Mouse (Mus musculus): ENCODE measurements around the gene Kcnv2. TPM values are rescaled to one million over a fixed set of nuclear protein-coding genes. Genes with fewer than 3 reads are reported as not detected.

Gene Kcnv2
- polyA plus RNA-seq, 1 experiment from 2014 or later, result 0.09 TPM

DNA sequence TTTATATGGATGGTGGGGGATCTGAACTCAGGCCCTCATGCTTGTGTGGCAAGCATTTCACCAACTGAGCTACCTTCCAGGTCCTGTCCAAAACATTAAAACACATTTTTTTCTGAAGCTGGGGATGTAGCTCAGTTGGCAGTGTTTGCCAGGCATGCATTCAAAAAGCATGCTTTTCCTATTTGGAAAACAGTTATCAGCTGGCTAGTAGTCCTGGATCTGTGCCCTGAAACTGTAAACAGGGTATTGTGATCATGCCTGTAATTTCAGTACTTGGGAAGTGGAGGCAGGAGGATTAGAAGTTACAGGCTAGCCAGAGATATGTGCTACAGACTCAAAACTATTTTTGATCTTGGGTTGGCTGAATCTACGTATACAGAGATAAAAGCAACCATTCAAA lies 59.7 kb downstream of the Kcnv2 start:
- H3K9me3 ChIP-seq (replicated peaks; ENCODE audit: control insufficient read depth, low read length, poor library complexity, severe bottlenecking), result no peaks in the 10 kb centered on the region
- H3K27me3 ChIP-seq (ENCODE audit: control insufficient read depth, insufficient read depth, low read depth, low read length), result no peaks in the 10 kb centered on the region
- no peak overlapping the region for H3K4me3 ChIP-seq (ENCODE audit: low read depth, low read length)
- peaks cover 7% of the 10 kb centered on the region for H3K36me3 ChIP-seq (ENCODE audit: control insufficient read depth, insufficient read depth, low read length)
- no peak overlapping the region for H3K27ac ChIP-seq (ENCODE audit: low read length)
- H3K9ac ChIP-seq (ENCODE audit: low read depth, low read length), result no peak overlapping the region
- WGBS, result 81% methylated on average over 1 of the region's 1 CpGs
- no peaks in the 10 kb centered on the region for H3K4me1 ChIP-seq (ENCODE audit: control insufficient read depth, insufficient read depth, low read length)
- ATAC-seq, result no peak
- H3K4me2 ChIP-seq (ENCODE audit: low read length), result no peak overlapping the region

DNA sequence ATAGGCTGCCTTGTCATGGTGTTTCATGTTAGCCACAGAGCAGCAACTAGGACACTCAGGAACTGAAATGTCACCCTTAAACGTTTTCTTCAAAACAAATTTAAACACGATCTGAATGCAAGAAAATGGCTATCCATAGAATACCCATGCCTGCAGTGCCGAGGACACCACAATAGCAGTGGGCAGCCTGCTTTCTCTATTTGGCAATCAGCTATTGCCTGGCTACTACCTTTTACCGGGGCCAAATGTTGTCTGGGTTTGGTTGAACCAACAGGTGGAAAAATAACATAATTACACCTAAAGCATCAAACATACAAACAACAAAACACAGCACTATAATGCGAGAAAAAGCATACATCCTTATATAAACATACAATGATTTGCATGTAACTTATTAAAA lies 60.9 kb downstream of the Kcnv2 start:
- Histone ChIP-seq H3K27ac (ENCODE audit: low read length) (no peak overlapping the region), H3K9ac (ENCODE audit: low read depth, low read length) (no peak overlapping the region), H3K4me3 (ENCODE audit: low read depth, low read length) (no peak overlapping the region), H3K4me2 (ENCODE audit: low read length) (no peak overlapping the region), H3K36me3 (ENCODE audit: control insufficient read depth, insufficient read depth, low read length) (peaks cover 7% of the 10 kb centered on the region), H3K4me1 (ENCODE audit: control insufficient read depth, insufficient read depth, low read length) (no peaks in the 10 kb centered on the region), H3K27me3 (ENCODE audit: control insufficient read depth, insufficient read depth, low read depth, low read length) (no peaks in the 10 kb centered on the region), H3K9me3 (replicated peaks; ENCODE audit: control insufficient read depth, low read length, poor library complexity, severe bottlenecking) (no peaks in the 10 kb centered on the region)
- ATAC-seq, result no peak
- WGBS, result 94% methylated on average over 5 of the region's 5 CpGs

DNA sequence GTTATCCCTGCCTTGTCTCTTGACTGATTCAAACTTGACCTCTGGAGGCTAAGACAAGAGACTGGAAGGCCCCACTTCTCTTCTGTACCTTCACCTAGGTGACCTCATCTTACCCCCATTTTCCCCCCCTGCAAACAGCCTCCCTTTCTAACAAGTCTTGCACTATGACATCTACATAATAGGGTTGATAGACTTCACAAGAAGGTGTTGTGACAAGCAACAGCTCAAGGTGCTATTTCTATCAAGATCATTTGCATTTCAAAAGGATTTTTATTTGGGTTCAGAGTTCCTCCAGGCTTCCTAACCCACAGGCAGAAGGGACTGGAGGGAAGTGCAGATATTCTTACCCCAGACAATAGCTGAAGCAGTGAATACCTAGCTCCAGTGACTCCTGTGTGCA lies 62.9 kb downstream of the Kcnv2 start:
- Histone ChIP-seq H3K4me1 (ENCODE audit: control insufficient read depth, insufficient read depth, low read length) (no peaks in the 10 kb centered on the region), H3K36me3 (ENCODE audit: control insufficient read depth, insufficient read depth, low read length) (peaks cover 11% of the 10 kb centered on the region), H3K9ac (ENCODE audit: low read depth, low read length) (no peak overlapping the region), H3K27me3 (ENCODE audit: control insufficient read depth, insufficient read depth, low read depth, low read length) (no peaks in the 10 kb centered on the region), H3K27ac (ENCODE audit: low read length) (no peak overlapping the region), H3K4me3 (ENCODE audit: low read depth, low read length) (no peak overlapping the region), H3K4me2 (ENCODE audit: low read length) (no peak overlapping the region), H3K9me3 (replicated peaks; ENCODE audit: control insufficient read depth, low read length, poor library complexity, severe bottlenecking) (no peaks in the 10 kb centered on the region)
- no peak for ATAC-seq

Other genes with a start within 250 kb of the Kcnv2 start
- gene Vldlr, start 106.1 kb upstream of the Kcnv2 start, polyA plus RNA-seq (2015; fragmentation: Nextera tagmentation; extraction: Ambion mirVana), result 34.2 and 38.6 TPM in 2 replicates
- gene Pum3, start 107.2 kb downstream of the Kcnv2 start, polyA plus RNA-seq (2015; fragmentation: Nextera tagmentation; extraction: Ambion mirVana), result 52.8 and 55.8 TPM in 2 replicates

Data from midbrain, embryonic 16.5 days (tissue).